Mouse (Mus musculus) cerebellum, adult 11 months (tissue): Measurements from ENCODE around the gene Mtln.

Experiments
- DNase-seq: peaks from one replicate; pipeline ENCODE4 v3.0.0; 2022

Mtln gene

GRCm38 (mm10) chr2:127791919-127792603 lies at the start of gene Mtln:
Gene Mtln, minus strand, starts transcription at chr2:127792488.
- DNase-seq = peak; percentile 83

GRCm38 (mm10) chr2:127841402-127841801 lies 49.1 kb upstream of the Mtln start:
- no peak for DNase-seq

- no peak for DNase-seq
These were observed 47.1 kb upstream of the Mtln start for GRCm38 (mm10) chr2:127839425-127839824.

GRCm38 (mm10) chr2:127838576-127838975 lies 46.3 kb upstream of the Mtln start, which contains the start of gene Acoxl:
Gene Acoxl, plus strand, starts transcription at chr2:127838876.
- no peak for DNase-seq

GRCm38 (mm10) chr2:127832833-127833190 lies 40.5 kb upstream of the Mtln start:
- DNase-seq = no peak

- DNase-seq = no peak
These were observed 40.0 kb upstream of the Mtln start for GRCm38 (mm10) chr2:127832103-127832832.

GRCm38 (mm10) chr2:127831401-127832102 lies 39.3 kb upstream of the Mtln start, which contains the start of gene Bub1:
Gene Bub1, minus strand, starts transcription at chr2:127831865.
- peak; percentile 90 for DNase-seq

- no peak for DNase-seq
These were observed 2.5 kb downstream of the Mtln start for GRCm38 (mm10) chr2:127789651-127790270.

GRCm38 (mm10) chr2:127789138-127789537 lies 3.1 kb downstream of the Mtln start:
- DNase-seq = no peak

- DNase-seq = peak; percentile 67
These were observed 3.7 kb downstream of the Mtln start, which contains the start of gene Nphp1 for GRCm38 (mm10) chr2:127788440-127789116. Gene Nphp1, minus strand, starts transcription at chr2:127788897.

GRCm38 (mm10) chr2:127787226-127787625 lies 5.1 kb downstream of the Mtln start:
- no peak for DNase-seq

GRCm38 (mm10) chr2:127778451-127778850 lies 13.8 kb downstream of the Mtln start:
- DNase-seq = no peak

- DNase-seq = no peak
These were observed 17.3 kb downstream of the Mtln start for GRCm38 (mm10) chr2:127775013-127775412.

GRCm38 (mm10) chr2:127774578-127774941 lies 17.7 kb downstream of the Mtln start:
- DNase-seq = no peak

- DNase-seq = no peak
These were observed 18.2 kb downstream of the Mtln start for GRCm38 (mm10) chr2:127773938-127774577.

GRCm38 (mm10) chr2:127761587-127761986 lies 30.7 kb downstream of the Mtln start:
- no peak for DNase-seq

GRCm38 (mm10) chr2:127760429-127761000 lies 31.8 kb downstream of the Mtln start:
- DNase-seq = no peak

- DNase-seq = no peak
These were observed 32.3 kb downstream of the Mtln start for GRCm38 (mm10) chr2:127760014-127760413.

GRCm38 (mm10) chr2:127759157-127759880 lies 33.0 kb downstream of the Mtln start:
- no peak for DNase-seq

- DNase-seq = peak; percentile 78
These were observed 35.1 kb downstream of the Mtln start for GRCm38 (mm10) chr2:127757171-127757570.

GRCm38 (mm10) chr2:127754113-127754512 lies 38.2 kb downstream of the Mtln start:
- no peak for DNase-seq
